Mouse (Mus musculus): ENCODE measurements around the gene Gm38392.

Gm38392 gene

GRCm38 (mm10) chr3:88200161-88200971 is 86.6 kb downstream of the Gm38392 start:
- no peak for DNase-seq (ENCODE audit: low read depth, low spot score)

GRCm38 (mm10) chr3:88199541-88200110 is 87.4 kb downstream of the Gm38392 start:
- DNase-seq (ENCODE audit: low read depth, low spot score), result no peak

GRCm38 (mm10) chr3:88198505-88199020 is 88.4 kb downstream of the Gm38392 start:
- DNase-seq (ENCODE audit: low read depth, low spot score), result no peak

- no peak for DNase-seq (ENCODE audit: low read depth, low spot score)
Measured at GRCm38 (mm10) chr3:88197741-88198504, 89.1 kb downstream of the Gm38392 start.

Data from c-Kit-negative CD71-positive TER-119-positive erythroid progenitor cells, embryonic 14.5 days (primary cell).